Mouse (Mus musculus): ENCODE measurements at regions not wholly inside any gene's neighbourhood (a gene's known extent, or its start where the extent isn't known, plus 50 kb on each side); places are given as distances from the start of the nearest gene placed in this dataset.
"Not testable (repeated sequence)": the region's sequence is repeated elsewhere in the genome, so short reads cannot be mapped to it uniquely, and the experiment has no call there.

DNA sequence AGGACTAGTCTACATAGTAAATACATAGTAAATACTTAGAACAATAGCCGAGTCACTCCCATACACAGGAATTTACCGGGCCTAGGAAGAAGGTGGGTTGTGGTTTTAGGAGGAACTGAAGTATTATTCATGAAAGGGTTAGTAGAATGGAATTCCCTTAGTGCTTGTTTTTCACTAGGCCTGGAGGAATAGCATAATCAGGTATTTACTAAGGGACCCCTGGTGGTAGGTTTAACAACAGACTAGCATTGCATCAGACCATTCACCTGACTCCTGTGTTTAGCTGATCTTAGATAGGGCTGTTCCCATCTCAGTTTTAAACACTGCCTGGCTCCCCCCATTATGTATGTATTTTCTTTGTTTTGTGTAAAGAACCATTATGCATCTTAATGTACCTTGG lies 339.0 kb downstream of the Dync2h1 start:
- not testable (repeated sequence) for H3K27me3 ChIP-seq (replicated peaks; ENCODE audit: control insufficient read depth, insufficient read depth, low read length); H3K9me3 ChIP-seq (ENCODE audit: control insufficient read depth, low read length); H3K4me3 ChIP-seq (ENCODE audit: low read depth, low read length); ATAC-seq (ENCODE audit: low read depth); H3K36me3 ChIP-seq (ENCODE audit: control insufficient read depth, insufficient read depth, low read length); H3K4me2 ChIP-seq (ENCODE audit: low read depth, low read length); H3K9ac ChIP-seq (ENCODE audit: low read depth, low read length); H3K4me1 ChIP-seq (ENCODE audit: control insufficient read depth, insufficient read depth, low read length); DNase-seq (ENCODE audit: low spot score); H3K27ac ChIP-seq (replicated peaks; ENCODE audit: low read depth, low read length)
- 81% methylated on average over 2 of the region's 2 CpGs for WGBS

DNA sequence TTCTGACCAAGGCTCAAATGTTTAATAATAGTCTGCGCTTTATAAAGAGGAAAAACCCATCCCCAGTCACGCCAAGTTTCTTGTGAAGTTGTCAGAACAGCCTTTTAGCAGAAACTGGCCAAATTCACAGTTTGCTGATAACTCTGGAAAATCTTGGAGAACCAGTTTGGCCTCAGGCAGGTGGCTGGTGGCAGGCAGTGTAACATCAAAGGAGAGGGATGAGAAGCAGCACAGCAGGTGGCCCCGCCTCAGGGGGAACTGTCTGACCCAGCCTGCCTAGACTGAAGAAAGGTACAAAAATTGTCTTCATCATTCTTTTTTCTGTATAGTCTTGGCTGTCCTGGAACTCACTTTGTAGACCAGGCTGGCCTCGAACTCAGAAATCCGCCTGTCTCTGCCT lies 349.3 kb downstream of the Dync2h1 start:
- WGBS: 61% methylated on average over 4 of the region's 5 CpGs
- not testable (repeated sequence) for ATAC-seq (ENCODE audit: low read depth)

DNA sequence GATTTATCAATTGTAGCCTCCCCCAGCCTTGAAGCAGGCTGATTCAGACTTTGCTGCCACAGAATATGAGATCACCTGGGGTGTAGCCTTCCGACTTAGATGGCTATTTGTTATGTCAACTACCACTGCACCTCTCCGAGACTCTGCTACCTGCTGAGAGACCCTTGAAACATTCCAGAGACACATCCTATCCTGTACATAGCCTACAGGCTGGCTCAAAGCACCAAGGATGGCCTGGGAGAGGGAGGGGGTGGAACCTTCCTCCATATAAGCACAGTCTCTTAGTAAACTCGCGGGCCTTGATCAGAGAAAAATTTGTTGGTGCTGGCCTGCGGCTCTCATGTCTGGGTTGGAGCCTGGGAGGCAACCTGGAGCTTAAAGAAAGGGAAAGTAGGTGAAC lies 349.8 kb downstream of the Dync2h1 start:
- DNase-seq (ENCODE audit: low spot score): no peak
- H3K9ac ChIP-seq (ENCODE audit: low read depth, low read length): no peak overlapping the region
- H3K36me3 ChIP-seq (ENCODE audit: control insufficient read depth, insufficient read depth, low read length): no peaks in the 10 kb centered on the region
- H3K9me3 ChIP-seq (ENCODE audit: control insufficient read depth, low read length): no peaks in the 10 kb centered on the region
- H3K27me3 ChIP-seq (replicated peaks; ENCODE audit: control insufficient read depth, insufficient read depth, low read length): no peaks in the 10 kb centered on the region
- no peak overlapping the region for H3K4me2 ChIP-seq (ENCODE audit: low read depth, low read length)
- WGBS: 56% methylated on average over 5 of the region's 5 CpGs
- ATAC-seq (ENCODE audit: low read depth): no peak
- H3K4me3 ChIP-seq (ENCODE audit: low read depth, low read length): no peak overlapping the region
- H3K4me1 ChIP-seq (ENCODE audit: control insufficient read depth, insufficient read depth, low read length): no peaks in the 10 kb centered on the region
- no peak overlapping the region for H3K27ac ChIP-seq (replicated peaks; ENCODE audit: low read depth, low read length)

More for the DNA sequence above, 349.3 kb downstream of the Dync2h1 start:
- not testable (repeated sequence) for H3K4me3 ChIP-seq (ENCODE audit: low read depth, low read length); H3K9me3 ChIP-seq (ENCODE audit: control insufficient read depth, low read length); H3K27me3 ChIP-seq (replicated peaks; ENCODE audit: control insufficient read depth, insufficient read depth, low read length); H3K4me2 ChIP-seq (ENCODE audit: low read depth, low read length); H3K4me1 ChIP-seq (ENCODE audit: control insufficient read depth, insufficient read depth, low read length); H3K27ac ChIP-seq (replicated peaks; ENCODE audit: low read depth, low read length); H3K9ac ChIP-seq (ENCODE audit: low read depth, low read length); H3K36me3 ChIP-seq (ENCODE audit: control insufficient read depth, insufficient read depth, low read length)
- peak; percentile 30 for DNase-seq (ENCODE audit: low spot score)

DNA sequence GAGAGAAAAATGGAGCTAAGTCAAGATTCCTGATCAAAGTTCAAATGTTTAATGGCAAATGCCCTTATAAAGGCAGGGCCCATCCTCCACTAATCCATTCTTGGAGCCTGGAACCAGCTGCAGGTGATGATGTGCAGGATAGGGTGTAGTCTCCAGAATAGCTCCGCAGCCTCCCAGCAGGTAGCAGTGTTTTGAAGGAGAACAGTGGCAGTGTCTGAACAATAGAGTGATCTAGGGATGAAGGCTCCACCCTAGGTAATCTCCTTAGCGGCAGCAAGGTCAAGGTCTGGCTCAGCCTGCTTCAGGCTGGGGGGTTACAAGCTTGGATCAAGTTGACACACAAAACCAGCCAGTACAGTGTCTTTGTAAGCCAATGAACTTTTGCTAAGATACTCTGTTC lies 351.4 kb downstream of the Dync2h1 start:
- H3K9ac ChIP-seq (ENCODE audit: low read depth, low read length): no peak overlapping the region
- H3K4me3 ChIP-seq (ENCODE audit: low read depth, low read length): no peak overlapping the region
- H3K9me3 ChIP-seq (ENCODE audit: control insufficient read depth, low read length): no peaks in the 10 kb centered on the region
- no peak overlapping the region for H3K27ac ChIP-seq (replicated peaks; ENCODE audit: low read depth, low read length)
- no peak overlapping the region for H3K4me2 ChIP-seq (ENCODE audit: low read depth, low read length)
- ATAC-seq (ENCODE audit: low read depth) (no peak), DNase-seq (ENCODE audit: low spot score) (no peak)
- WGBS: 48% methylated on average over 2 of the region's 2 CpGs
- no peaks in the 10 kb centered on the region for H3K36me3 ChIP-seq (ENCODE audit: control insufficient read depth, insufficient read depth, low read length)
- no peaks in the 10 kb centered on the region for H3K27me3 ChIP-seq (replicated peaks; ENCODE audit: control insufficient read depth, insufficient read depth, low read length)
- no peaks in the 10 kb centered on the region for H3K4me1 ChIP-seq (ENCODE audit: control insufficient read depth, insufficient read depth, low read length)

DNA sequence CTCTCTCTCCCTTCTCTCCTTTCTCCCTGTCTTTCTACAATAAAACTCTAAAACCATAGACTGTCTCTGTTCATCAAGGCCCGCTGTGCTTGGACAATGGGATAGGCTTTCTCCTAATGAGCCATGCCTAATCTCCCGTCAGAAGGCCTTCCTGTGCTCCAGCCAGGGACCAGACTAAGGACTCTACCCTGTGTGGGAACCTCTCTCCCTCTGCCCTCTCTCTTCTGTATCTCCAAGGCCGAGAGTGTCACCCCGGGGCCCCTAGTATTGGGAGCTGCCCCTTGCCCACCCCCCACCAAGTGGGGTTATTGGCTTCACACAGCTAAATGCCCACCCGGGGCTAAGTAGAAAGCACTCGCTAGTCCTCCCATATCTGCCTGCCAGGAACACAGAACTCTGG lies 352.6 kb downstream of the Dync2h1 start:
- H3K4me1 ChIP-seq (ENCODE audit: control insufficient read depth, insufficient read depth, low read length); H3K27me3 ChIP-seq (replicated peaks; ENCODE audit: control insufficient read depth, insufficient read depth, low read length); H3K9me3 ChIP-seq (ENCODE audit: control insufficient read depth, low read length); ATAC-seq (ENCODE audit: low read depth); DNase-seq (ENCODE audit: low spot score); H3K4me2 ChIP-seq (ENCODE audit: low read depth, low read length); H3K27ac ChIP-seq (replicated peaks; ENCODE audit: low read depth, low read length); H3K36me3 ChIP-seq (ENCODE audit: control insufficient read depth, insufficient read depth, low read length); H3K9ac ChIP-seq (ENCODE audit: low read depth, low read length); H3K4me3 ChIP-seq (ENCODE audit: low read depth, low read length): not testable (repeated sequence)
- 63% methylated on average over 6 of the region's 6 CpGs for WGBS

DNA sequence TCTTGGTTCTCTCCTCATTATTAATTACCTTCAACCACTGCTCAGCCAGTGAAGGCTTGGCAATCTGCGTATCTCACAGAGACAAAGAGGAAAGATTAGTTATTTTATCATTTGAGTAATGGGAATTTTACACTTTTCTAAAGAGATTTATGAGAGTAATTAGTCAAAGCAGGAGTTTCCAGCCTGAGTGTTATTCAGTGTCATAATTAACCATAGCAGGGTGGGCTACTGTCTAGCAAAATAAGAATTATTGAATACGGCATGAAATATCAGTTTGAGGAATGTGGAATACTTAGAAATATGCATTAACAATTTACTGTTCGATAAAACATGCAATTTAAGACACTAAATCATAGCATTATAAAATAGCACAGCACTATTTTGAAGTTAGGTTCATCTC lies 357.7 kb downstream of the Dync2h1 start:
- H3K4me3 ChIP-seq (ENCODE audit: low read depth, low read length): no peak overlapping the region
- H3K27ac ChIP-seq (replicated peaks; ENCODE audit: low read depth, low read length): no peak overlapping the region
- 84% methylated on average over 3 of the region's 3 CpGs for WGBS
- no peaks in the 10 kb centered on the region for H3K36me3 ChIP-seq (ENCODE audit: control insufficient read depth, insufficient read depth, low read length)
- no peaks in the 10 kb centered on the region for H3K4me1 ChIP-seq (ENCODE audit: control insufficient read depth, insufficient read depth, low read length)
- DNase-seq (ENCODE audit: low spot score) (no peak), ATAC-seq (ENCODE audit: low read depth) (no peak)
- no peaks in the 10 kb centered on the region for H3K9me3 ChIP-seq (ENCODE audit: control insufficient read depth, low read length)
- H3K9ac ChIP-seq (ENCODE audit: low read depth, low read length): no peak overlapping the region
- no peaks in the 10 kb centered on the region for H3K27me3 ChIP-seq (replicated peaks; ENCODE audit: control insufficient read depth, insufficient read depth, low read length)
- H3K4me2 ChIP-seq (ENCODE audit: low read depth, low read length): no peak overlapping the region

DNA sequence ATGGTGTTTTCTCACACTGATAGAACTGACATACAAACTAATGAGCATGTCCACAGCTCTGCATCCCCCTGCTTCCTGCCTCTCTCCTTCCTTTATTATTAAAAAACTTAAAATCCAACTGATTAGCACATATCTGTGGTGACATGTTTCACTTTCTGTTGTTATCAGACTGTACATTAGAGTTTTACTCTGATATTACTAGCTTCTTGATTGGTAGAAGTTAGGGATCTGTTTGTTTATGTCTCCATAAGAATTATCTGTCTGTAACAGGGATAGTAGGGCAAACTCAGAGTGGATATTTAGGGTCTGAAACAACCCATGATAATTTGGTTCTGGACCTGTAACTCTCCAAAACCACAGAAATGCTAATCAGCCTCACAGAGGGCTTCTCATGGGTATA lies 358.6 kb downstream of the Dync2h1 start:
- Histone ChIP-seq H3K4me2 (ENCODE audit: low read depth, low read length) (no peak overlapping the region), H3K27me3 (replicated peaks; ENCODE audit: control insufficient read depth, insufficient read depth, low read length) (no peaks in the 10 kb centered on the region), H3K9ac (ENCODE audit: low read depth, low read length) (no peak overlapping the region), H3K36me3 (ENCODE audit: control insufficient read depth, insufficient read depth, low read length) (no peaks in the 10 kb centered on the region), H3K9me3 (ENCODE audit: control insufficient read depth, low read length) (no peaks in the 10 kb centered on the region), H3K4me1 (ENCODE audit: control insufficient read depth, insufficient read depth, low read length) (no peaks in the 10 kb centered on the region), H3K27ac (replicated peaks; ENCODE audit: low read depth, low read length) (no peak overlapping the region), H3K4me3 (ENCODE audit: low read depth, low read length) (no peak overlapping the region)
- DNase-seq (ENCODE audit: low spot score) (no peak), ATAC-seq (ENCODE audit: low read depth) (no peak)

DNA sequence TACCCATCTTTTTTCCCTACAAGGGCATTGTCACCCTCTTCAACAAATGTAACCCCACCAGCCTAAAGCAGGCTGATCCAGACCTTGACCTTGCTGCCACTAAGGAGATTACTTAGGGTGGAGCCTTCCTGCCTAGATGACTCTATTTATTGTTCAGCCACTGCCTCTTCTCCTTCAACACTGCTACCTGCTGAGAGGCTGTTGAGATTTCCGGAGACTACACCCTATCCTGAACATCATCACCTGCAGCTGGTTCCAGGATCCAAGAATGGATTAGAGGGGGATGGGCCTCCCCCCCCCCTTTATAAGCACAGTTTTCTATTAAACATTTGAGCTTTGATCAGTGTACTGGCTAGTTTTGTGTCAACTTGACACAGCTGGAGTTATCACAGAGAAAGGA lies 360.3 kb downstream of the Dync2h1 start:
- H3K4me3 ChIP-seq (ENCODE audit: low read depth, low read length); H3K36me3 ChIP-seq (ENCODE audit: control insufficient read depth, insufficient read depth, low read length); H3K4me2 ChIP-seq (ENCODE audit: low read depth, low read length); H3K9ac ChIP-seq (ENCODE audit: low read depth, low read length); H3K27me3 ChIP-seq (replicated peaks; ENCODE audit: control insufficient read depth, insufficient read depth, low read length); H3K27ac ChIP-seq (replicated peaks; ENCODE audit: low read depth, low read length); H3K9me3 ChIP-seq (ENCODE audit: control insufficient read depth, low read length); ATAC-seq (ENCODE audit: low read depth); H3K4me1 ChIP-seq (ENCODE audit: control insufficient read depth, insufficient read depth, low read length); DNase-seq (ENCODE audit: low spot score): not testable (repeated sequence)
- WGBS: 77% methylated on average over 1 of the region's 1 CpGs

DNA sequence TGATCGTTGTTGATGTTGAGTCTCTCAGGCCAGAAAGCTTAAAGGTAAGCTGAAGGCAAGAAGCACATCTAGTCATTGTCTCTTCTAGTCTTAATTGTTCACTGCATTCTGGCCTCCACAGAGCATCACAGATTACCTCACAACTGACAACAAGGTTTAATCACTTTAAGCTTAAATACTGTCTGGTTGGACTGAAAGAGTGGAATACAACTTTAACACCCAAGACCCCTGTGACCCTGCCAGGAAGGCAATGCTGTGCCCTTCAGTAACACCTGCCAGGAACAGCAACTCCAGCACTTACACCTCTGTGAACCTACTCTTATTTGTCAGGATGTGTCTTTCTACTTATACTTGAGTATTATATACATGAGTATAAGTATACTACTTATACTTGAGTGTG lies 360.7 kb downstream of the Dync2h1 start:
- no peak for DNase-seq (ENCODE audit: low spot score)
- Histone ChIP-seq H3K9ac (ENCODE audit: low read depth, low read length) (no peak overlapping the region), H3K36me3 (ENCODE audit: control insufficient read depth, insufficient read depth, low read length) (no peaks in the 10 kb centered on the region), H3K27me3 (replicated peaks; ENCODE audit: control insufficient read depth, insufficient read depth, low read length) (no peaks in the 10 kb centered on the region), H3K4me1 (ENCODE audit: control insufficient read depth, insufficient read depth, low read length) (no peaks in the 10 kb centered on the region), H3K4me3 (ENCODE audit: low read depth, low read length) (no peak overlapping the region), H3K4me2 (ENCODE audit: low read depth, low read length) (no peak overlapping the region), H3K9me3 (ENCODE audit: control insufficient read depth, low read length) (no peaks in the 10 kb centered on the region), H3K27ac (replicated peaks; ENCODE audit: low read depth, low read length) (no peak overlapping the region)
- WGBS: 74% methylated on average over 1 of the region's 1 CpGs
- ATAC-seq (ENCODE audit: low read depth): no peak

Data from embryonic facial prominence, embryonic 14.5 days (tissue).